Mouse (Mus musculus) monocyte, adult 5-6 weeks (primary cell): ENCODE measurements around the gene Gpx5. TPM values are rescaled to one million over a fixed set of nuclear protein-coding genes. Genes with fewer than 3 reads are reported as not detected.
"Not testable (repeated sequence)": the region's sequence is repeated elsewhere in the genome, so short reads cannot be mapped to it uniquely, and the experiment has no call there.

ENCODE experiments used
- ATAC-seq: fragments of 153-309, 156-312 bp; replicated peaks from 2 replicates; pipeline ENCODE4 v1.8.0; 2017; ENCODE audit warnings: mild to moderate bottlenecking; ENCODE audit not compliant: low TSS enrichment, insufficient number of reproducible peaks, severe bottlenecking, poor library complexity, low FRiP score
- total RNA-seq: library from RNA; stranded (forward); fragments of 200-1000, 200-491, 200-594 nt; gene quantifications from 3 replicates; pipeline ENCODE4 v1.2.3, GENCODE M21; 2017

The Gpx5 gene
- total RNA-seq, 1 experiment from 2014 or later: not detected

DNA sequence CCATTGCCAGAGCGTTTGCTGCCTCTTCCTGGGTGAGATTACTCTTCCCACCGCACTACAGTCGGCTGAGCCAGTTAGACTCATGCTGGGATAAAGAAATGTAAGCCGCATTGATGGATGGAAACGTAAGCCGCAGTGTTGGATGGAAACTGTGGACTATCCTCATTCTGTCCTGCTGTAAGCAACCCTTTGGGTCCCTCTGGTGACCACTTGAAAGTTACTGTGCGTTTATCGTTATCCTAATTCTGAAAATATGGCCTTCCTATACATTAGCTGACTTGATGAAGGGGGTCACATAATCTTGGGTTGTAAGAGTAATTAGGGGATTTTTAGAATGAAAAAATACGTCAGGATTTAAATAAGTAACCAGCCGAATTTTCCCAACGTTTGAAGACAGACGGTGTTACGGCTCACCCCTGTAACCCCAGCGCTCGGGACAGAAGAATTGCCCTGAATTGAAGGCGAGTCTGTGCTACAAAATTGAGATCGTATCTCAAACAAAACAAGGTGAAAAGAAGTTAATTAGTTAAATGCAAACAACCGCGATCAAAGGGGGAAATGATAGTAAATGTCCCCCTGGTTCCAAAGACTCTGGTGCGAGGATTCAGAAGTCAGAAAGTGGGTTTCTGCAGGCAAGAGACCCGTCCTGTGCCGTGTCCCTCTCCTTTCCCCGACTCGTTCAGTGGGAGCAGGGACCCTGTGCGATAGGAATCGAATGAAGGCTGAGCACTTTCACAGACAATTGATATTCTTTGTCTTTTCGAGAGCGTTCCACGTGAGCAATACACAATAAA lies 17.3 kb downstream of the Gpx5 start:
- ATAC-seq: no peak

- ATAC-seq: no peak
Observed at GRCm38 (mm10) chr13:21268262-21268661, 24.3 kb downstream of the Gpx5 start.

DNA sequence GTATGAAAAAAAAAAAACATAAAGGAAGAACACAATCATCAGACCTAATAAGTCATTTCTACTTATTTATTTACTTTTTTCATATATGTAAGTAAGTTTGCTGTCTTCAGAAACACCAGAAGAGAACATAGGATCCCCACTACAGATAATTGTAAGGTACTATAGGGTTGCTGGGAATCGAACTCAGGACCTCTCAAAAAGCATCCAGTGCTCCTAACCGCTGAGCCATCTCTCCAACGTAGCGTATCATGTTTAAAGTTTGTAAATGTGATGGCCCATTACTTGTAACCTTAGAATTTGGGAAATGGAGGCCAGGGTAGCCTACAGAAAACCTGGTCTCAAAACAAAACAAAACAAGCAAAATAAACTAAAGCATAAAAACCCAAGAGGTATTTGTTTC lies 25.0 kb downstream of the Gpx5 start:
- ATAC-seq: no peak

GRCm38 (mm10) chr13:21265736-21266135 lies 26.8 kb downstream of the Gpx5 start:
- ATAC-seq: no peak

DNA sequence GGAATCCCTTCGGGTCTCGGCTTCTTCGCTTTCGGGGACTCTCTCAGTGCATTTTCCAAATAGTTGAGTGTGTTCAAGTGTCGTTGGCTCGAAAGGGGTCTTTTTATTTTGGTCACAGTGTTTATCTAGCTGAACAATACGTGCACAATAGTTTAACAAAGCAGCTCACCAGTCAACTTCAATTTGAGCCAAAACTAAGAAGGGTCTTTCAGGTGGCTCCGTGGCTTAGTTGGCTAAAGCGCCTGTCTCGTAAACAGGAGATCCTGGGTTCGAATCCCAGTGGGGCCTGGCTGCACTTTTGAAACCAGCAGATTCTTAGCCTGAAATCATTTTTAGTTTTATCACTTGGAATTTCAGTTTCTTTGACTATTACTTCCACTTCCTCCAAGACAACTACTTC lies 28.2 kb downstream of the Gpx5 start:
- no peak for ATAC-seq

DNA sequence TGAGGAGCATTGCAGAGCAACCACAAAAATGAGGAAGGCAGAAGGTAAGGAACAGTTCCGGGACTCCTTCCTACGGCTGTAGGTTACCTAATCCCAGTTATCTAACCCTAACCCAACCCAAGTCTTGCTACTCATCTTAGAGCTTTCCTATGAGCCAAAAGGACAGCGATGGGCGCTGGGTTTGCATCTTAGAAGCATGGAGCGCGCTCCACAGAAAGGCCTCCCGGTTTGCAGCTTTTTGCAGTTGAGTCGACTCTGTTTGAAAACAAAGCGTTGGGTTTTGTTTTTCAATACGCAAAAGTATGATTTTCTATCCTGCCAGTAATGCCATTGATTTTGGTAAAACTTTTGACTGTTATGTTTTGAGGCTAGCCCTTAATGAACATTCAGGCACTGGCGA lies 28.6 kb downstream of the Gpx5 start:
- no peak for ATAC-seq

DNA sequence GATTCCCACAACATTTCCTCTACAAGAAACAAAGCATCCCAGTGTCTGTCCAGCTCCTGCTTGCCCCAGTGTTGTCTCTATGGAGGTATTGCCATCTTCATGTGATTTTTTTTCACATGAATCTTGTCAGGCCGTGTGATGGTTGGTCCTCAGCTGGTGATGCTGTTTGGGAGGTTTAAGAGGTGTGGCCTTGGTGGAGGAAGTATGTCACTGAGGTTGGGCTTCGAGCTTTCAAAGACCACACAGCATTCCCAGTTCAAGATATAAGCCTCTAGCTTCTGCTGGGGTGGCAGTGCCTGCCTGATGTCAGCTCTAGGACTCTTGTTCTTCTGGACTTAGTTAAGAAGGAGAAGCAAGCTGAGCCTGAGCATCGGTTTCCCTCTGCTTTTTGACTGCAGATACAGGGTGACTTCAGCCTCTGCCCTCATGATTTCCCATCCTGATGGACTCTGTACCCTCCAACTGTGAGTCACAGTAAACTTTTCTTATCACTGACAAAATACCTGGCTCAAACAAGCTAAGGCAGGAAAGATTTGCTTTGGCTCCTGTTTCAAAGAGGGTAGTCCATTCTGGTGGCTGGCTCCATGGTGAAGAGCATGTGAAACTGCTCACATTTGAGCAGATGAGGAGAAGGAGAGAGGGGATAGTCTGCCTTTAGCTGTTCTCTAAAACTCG lies 29.6 kb downstream of the Gpx5 start:
- ATAC-seq: no peak

- ATAC-seq: no peak
Observed at GRCm38 (mm10) chr13:21260289-21260688, 32.2 kb downstream of the Gpx5 start.

DNA sequence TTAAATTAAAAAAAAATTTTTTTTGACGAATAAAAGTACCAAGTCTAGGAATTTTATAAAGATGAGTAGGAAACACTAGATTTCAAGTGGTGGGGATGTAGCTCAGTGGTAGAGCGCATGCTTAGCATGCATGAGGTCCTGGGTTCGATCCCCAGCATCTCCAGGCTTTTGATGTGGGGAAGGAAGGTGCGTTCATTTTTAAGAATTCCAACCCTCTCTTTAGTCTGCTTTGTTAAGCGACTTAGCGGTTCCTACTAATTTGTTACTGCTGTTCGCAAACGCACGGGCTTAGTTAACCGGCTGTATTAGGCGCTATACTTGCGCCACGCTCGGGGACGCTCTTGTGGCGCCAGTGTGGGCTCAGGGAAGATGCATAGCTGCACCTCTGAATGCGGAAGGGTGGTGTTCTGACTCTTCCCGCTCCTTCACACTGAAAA lies 32.8 kb downstream of the Gpx5 start:
- no peak for ATAC-seq

DNA sequence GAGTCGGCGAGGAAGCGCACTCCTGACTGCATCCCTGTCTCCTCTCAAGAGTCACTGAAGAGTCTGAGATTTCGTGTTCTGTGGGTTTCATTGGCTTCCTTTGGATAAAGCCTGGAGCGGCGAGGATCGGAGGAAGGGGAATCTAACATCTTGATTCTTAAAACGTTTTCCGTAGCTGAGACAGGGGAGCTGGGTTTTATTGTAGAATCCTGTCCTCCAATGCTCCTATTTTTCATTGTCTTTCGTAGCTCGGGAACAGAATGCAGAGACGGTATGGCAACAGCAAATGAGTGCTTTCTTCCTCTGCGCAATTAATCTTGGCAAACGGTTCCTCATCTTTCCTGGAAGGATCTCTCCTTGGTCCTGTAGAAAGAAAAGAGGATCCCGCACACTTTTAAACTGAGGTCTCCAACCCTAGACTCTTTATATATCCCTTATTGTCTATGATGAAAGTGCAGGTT lies 33.3 kb downstream of the Gpx5 start:
- ATAC-seq: no peak

- no peak for ATAC-seq
Observed at GRCm38 (mm10) chr13:21258524-21258923, 34.0 kb downstream of the Gpx5 start.

GRCm38 (mm10) chr13:21253986-21254385 lies 38.5 kb downstream of the Gpx5 start:
- no peak for ATAC-seq

- ATAC-seq: no peak
Observed at GRCm38 (mm10) chr13:21253569-21253968, 39.0 kb downstream of the Gpx5 start.

DNA sequence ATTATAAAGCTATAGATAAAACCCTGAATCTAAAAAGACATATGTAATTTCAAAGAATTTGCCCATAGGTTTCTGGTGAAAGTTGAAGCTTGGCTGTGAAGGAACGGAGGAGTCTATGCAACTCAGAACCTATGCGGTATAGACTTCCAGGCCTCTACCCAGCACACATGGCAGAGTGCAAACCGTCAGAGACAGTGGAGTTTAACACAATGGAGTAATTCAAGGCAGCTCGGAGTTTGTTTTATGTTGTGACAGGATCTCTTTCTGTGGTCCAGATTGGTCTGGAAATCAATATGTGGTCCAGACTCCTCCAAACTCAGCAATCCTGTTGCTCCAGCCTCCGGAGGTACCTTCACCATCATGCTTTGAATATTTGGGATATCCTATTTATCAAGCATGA lies 39.5 kb downstream of the Gpx5 start:
- ATAC-seq: no peak

DNA sequence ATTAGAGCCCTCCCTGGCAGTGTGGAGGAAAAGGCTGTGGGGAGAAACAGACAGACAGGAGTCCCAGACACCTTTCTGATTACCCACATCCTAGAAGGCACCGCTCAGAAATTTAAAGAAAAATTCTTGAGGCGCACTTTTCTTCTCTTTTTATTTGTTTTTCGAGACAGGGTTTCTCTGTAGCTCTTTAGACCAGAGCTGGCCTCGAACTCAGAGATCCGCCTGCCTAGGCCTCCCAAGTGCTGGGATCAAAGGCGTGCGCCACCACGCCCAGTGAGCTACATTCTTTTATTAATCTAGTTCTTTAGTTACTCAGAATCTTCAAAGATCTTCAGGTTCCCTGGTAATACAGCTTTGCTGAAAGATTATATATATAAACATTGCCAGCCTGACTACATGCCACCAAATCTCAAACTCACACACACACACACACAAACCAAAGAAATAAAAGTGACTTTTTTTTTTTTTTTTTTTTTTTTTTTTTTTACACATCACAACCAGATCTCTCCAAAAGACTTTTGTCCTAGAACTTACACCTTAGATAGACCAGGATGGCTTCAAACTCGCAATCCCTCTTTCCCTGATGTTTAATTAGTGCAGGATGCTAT lies 42.4 kb downstream of the Gpx5 start:
- ATAC-seq: no peak

- no peak for ATAC-seq
Observed at GRCm38 (mm10) chr13:21249022-21249421, 43.5 kb downstream of the Gpx5 start.

GRCm38 (mm10) chr13:21246276-21246675 lies 46.3 kb downstream of the Gpx5 start:
- no peak for ATAC-seq

DNA sequence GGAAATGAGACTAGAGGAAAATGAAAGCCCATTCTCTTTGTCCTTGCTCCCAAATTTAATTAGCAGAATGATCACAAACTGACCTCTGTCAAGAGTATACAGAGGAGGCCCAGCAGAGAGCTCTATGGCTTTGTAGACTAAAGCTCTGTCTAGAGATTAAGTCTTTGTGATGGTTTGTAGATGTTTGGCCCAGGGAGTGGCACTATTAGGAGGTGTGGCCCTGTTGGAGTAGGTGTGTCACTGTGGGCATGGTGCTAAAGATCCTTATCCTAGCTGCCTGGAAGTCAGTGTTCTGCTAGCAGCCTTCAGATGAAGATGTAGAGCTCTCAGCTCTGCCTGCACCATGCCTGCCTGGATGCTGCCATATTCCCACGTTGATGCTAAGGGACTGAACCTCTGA lies 47.6 kb downstream of the Gpx5 start:
- ATAC-seq: not testable (repeated sequence)

DNA sequence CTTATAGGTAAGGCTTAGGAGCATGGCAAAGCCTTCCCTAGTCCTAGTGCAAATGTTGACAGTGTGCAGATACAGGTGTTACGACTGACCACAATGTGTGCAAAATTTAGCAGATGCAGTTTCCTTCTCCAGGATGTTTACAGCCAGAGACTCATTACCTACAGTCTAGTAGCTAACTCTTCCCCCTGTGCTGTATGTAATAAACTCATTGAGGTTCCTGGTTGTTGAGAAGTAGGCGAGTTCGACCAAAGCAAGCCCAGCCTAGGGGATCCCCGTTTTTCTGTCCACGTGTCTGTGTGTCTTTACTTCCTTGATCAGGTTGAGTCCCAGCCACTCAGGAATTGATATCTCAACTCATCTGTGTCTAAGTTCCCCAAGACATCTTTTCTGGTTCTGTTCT lies 48.4 kb downstream of the Gpx5 start:
- no peak for ATAC-seq

GRCm38 (mm10) chr13:21243196-21243595 lies 49.3 kb downstream of the Gpx5 start:
- no peak for ATAC-seq
